Mouse (Mus musculus) heart, adult 9 months (tissue): Measurements from ENCODE around the gene Ppm1h.
A peak's percentile ranks its signal among the peaks of the same experiment; 100 is the strongest.

Experiments used
- DNase-seq, 2 experiments: peaks; one replicate each; pipeline ENCODE4 v3.0.0; 2022; ENCODE audit warnings: low spot score in 2 of 2

Ppm1h gene

GRCm38 (mm10) chr10:122678541-122679436, at the start of gene Ppm1h:
Ppm1h (plus strand) TSS chr10:122678762.
- DNase-seq, result peak; percentile 64 to 76

DNA sequence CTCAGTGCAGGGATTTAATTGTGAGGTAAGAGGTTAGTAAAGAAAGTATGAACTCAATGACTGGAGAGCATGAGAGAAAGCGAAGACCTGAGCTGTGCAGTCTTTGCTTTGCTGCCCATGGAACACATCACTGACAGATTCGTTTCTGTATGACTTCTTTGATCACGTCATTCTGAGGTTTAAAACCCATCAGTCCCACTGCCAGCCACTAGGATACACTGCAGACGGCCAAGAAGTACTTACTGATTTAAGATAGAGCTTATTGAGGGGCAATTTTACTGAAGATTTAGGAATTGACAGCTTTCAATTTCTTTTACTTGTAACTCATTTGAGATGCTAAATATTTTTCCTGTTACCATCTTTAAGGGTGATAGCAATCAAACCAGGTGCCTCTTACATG, 49.6 kb upstream of the Ppm1h start:
- no peak for DNase-seq

DNA sequence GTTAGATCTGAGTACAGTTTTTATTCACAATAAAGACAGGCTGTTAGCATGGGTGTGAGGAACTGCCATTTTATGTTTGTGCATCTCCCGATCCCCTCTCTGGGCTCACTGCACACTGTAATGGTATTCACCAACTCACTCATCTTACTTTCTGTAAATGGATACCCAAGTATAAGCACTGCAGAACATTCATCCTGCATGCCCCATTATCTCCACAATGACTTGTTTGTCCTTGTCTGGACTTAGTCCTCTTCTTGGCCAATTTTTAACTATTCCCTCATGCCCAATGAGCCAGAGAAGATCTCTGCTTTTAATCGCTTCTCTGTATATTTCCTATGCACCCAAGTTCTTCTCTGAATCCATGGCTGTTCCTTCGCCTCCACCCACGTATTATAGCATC, 38.7 kb upstream of the Ppm1h start:
- no peak for DNase-seq

DNA sequence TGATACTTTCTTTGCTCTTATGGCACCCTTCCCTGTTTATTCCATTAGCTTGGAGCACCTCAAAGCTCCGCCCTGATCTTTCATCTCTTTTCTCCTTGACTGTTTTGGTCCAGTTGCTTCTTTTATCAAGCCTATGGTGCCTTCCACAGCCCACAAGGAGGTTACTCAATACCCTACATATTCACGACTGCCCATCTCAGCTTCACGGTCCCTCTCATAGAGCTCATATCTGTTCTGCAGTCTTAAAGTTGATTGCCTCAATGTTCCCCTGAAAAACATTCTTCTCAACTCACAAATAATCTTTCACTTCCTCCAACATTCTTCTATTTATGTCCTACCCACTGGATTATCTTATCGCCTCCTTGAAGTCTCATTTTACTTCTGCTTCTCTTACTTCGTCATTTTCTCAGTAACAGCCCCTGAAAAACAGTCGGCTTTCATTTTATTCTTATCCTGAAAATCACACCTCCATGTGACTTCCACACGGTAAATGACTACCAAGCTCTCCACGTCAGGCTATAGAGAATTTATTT, 37.2 kb upstream of the Ppm1h start:
- no peak for DNase-seq

DNA sequence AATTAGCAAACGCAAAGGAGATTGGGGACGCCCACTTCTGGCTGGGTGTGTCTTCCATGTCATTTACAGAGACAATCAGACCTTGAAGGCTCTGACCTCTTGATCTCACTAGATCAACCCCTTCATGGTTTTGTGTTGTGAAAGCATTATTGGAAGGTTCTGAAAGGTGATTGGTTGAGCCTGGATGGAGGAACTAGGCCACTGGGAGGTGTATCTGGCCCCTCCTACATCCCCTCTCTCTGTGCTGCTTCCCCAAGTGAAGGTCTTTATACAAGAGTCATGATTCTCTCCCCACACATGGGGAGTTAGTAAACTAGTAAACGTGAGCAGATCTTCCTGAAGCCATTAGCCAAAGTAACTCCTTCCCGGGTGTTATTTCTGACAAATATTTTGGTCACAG, 36.4 kb upstream of the Ppm1h start:
- DNase-seq, result no peak

DNA sequence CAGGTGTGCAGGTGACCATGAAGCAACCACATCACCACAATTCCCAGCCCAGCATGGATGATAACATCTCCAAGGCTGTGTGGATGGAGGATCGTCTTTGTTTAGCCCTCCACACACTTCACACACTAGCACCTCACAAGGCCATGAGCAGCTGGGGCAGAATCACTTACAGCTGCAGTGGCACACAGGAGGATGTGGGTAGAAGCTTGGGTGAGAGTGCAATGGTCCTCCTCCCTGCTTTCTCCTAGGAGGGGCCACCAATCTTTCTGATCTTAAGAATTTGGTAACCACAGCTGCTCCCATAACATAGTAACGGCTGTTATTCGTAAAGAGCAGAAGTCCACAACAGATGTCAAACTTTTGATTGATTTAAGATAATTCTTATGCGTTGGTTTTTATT, 26.6 kb upstream of the Ppm1h start:
- no peak for DNase-seq

- DNase-seq, result no peak
Measured at GRCm38 (mm10) chr10:122652578-122652977, 26.0 kb upstream of the Ppm1h start.

DNA sequence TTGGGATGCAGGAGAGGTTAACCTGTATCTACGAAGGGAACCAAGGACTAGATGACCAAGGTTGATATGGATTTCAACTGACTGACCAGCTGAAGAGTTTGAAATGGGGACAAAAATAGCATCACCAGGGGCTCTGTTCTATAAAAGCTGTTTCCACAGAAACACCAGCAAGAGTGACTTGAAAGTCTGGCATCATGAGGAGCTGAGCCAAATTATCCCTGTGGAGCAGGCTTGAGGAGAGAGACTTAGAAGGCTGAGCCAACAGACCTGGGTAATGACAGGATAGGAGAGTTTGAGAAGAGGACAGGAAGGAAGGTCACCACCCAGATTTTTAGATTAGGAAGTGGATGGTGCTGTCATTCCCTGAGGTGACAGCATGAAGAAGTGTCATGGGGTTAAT, 12.9 kb upstream of the Ppm1h start:
- DNase-seq, result no peak

GRCm38 (mm10) chr10:122671253-122671652, 7.3 kb upstream of the Ppm1h start:
- no peak for DNase-seq

DNA sequence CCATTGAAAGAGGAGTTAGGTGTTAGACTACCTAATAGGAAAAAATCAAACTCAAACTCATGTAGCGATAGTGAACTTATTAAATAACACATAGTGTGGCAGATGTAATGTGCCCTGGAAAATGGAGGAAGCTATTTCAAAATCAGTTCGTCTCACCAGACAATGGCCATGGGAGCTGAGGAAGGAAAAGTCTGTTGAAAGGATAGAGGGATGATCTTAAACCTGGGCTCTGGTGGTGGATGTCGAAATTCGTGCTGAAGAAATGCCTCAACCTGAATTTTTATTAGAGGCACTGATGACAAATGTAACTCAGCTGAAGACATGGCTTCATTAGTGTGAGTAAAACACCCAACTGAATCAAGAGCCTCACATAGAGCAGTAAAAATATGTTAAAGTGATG, 6.5 kb upstream of the Ppm1h start:
- no peak for DNase-seq

DNA sequence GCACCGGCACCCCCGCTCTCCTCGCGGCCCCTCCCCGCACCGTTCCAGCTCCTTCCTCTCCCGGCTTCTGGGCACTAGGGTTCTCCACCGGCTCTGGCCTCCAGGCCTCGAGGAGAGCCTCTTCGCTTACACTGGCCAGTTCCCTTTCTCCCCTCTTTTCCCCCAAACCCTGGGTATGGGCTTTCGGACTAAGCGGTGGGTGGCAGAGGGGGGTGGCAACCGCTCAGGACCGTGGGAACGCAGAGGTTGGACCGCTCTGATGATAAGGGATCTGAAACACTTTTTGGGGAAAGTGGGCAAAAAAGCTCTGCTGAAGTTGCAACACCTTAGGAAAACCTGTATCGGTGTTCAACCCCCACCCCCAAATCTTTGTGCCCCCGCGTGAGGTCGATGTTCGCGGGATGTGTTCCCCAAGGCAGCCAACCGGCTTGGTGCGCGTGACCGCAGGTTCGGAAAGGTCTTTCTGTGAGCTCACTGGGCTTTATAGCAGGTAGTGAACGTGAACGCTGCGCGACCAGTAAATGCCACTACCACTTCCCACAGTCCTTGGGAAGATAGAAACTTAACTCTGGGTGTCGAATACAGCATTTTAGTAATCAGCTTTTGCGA, 979 bp downstream of the Ppm1h start:
- DNase-seq, result peak in 1 of 2 experiments; percentile 9

- DNase-seq, result peak; percentile 2 to 17
Measured at GRCm38 (mm10) chr10:122680387-122681084, 2.0 kb downstream of the Ppm1h start.

DNA sequence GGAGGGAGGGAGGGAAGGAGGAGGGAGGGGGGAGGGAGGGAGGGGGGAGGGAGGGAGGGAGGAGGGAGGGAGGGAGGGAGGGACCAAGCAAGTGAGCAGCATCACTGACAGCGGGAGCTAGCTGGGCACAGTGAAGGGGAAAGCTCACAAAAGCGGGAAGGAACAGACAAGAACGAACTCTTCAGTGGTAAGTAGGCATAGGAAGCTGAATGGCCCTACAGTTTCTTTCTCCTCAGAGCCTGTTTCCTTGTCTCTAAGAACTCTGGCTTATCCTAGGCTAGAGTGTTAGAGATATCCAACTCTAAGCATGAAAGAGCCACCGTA, 2.5 kb downstream of the Ppm1h start:
- DNase-seq, result no peak

- DNase-seq, result no peak
Measured at GRCm38 (mm10) chr10:122683819-122684330, 5.3 kb downstream of the Ppm1h start.

DNA sequence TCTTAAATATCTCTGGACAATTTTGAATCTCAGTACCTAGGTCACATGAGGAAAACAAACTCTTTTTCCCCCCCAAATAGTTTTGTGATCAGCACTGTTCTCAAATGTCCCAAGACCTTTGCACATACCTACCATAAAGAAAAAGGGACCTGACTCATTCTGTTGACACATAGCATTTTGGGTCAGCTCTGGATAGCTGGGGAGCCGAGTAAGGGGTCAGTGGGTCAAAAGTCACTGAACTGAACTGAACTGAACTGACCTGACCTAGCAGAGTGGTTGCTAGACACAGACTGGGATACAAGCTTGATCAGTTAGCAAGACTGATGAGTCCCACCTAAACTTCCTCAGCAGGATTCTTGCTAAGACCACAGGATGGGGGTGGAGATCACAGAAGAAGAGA, 6.7 kb downstream of the Ppm1h start:
- no peak for DNase-seq

DNA sequence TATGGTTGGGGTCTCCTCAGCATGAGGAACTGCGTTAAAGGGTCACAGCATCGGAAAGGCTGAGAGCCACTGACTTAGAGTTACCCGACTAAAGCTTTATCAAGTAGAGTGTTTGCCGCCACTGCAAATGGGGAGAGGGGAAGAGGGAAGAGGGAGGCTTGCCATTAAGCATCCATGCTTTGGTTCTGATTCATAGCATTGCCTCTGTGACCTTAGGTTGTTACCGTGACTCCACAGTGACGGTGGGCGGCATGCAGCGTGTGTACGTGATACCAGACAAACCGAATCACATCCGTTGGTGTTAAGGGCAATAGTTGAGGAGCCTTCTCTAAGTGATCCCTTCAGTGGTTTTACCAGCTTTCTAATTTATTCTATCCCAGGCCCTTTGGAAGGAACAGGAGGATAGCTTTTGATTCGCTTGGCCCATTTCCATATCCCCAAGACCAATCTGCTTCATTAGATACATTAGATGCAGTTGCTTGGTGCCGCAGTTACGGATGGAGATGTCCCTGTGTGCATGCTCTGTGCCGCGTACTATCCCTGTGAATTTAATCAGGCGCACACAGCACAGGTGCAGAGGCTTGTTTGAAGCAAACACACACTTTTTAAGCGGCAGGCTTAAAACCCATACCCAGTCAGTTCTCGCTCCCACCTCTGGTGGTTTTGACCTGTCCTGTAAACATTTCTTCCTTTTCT, 7.4 kb downstream of the Ppm1h start:
- DNase-seq, result no peak

GRCm38 (mm10) chr10:122690698-122691097, 12.1 kb downstream of the Ppm1h start:
- no peak for DNase-seq

- DNase-seq, result no peak
Measured at GRCm38 (mm10) chr10:122693158-122693777, 14.7 kb downstream of the Ppm1h start.

- no peak for DNase-seq
Measured at GRCm38 (mm10) chr10:122693911-122694618, 15.5 kb downstream of the Ppm1h start.

DNA sequence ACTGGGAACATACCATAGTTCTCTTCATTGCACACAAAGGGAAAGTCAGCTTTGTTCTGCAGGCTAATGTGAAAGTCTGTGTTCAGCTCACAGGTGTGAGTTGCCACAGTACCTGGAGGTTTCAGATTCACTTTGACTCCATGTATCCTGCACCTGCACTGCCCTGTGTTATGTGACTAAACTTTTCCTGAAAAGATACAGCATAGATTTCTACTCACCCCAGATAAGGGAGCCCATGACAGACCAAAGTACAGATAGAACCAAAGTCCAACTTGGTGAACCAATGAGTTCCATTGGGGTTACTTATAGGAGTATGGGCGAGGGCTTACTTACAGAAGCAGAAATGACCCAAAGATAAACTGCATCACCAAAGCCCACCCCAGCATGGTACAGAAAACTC, 17.8 kb downstream of the Ppm1h start:
- DNase-seq, result no peak

GRCm38 (mm10) chr10:122698347-122698746, 19.8 kb downstream of the Ppm1h start:
- no peak for DNase-seq
